Mouse (Mus musculus) lung, embryonic 14.5 days (tissue): ENCODE measurements at regions not wholly inside any gene's neighbourhood (a gene's known extent, or its start where the extent isn't known, plus 50 kb on each side); places are given as distances from the start of the nearest gene placed in this dataset.

Source experiments
- ATAC-seq: fragments of 200-750 bp; cut with Nextera tagmentation; 2 replicates; pipeline ENCODE4 v1.8.0; 2017; ENCODE audit warnings: mild to moderate bottlenecking, moderate TSS enrichment, moderate library complexity; ENCODE audit not compliant: insufficient read depth
- DNase-seq: peaks from one replicate; pipeline ENCODE4 v3.0.0-alpha.2; 2015
- H3K27ac ChIP-seq: fragments of 300-500 bp; sonication (generic); 2 replicates; pipeline ENCODE4 v1.5.1; 2014; ENCODE audit warnings: low read depth, mild to moderate bottlenecking, moderate library complexity
- H3K27me3 ChIP-seq: fragments of 300-500 bp; sonication (generic); 2 replicates; pipeline ENCODE4 v1.6.1; 2014; ENCODE audit warnings: low read length, control low read depth; ENCODE audit not compliant: insufficient read depth
- H3K36me3 ChIP-seq: fragments of 300-500 bp; sonication (generic); 2 replicates; pipeline ENCODE4 v1.6.1; 2014; ENCODE audit warnings: control low read depth; ENCODE audit not compliant: insufficient read depth
- H3K4me1 ChIP-seq: fragments of 300-500 bp; sonication (generic); 2 replicates; pipeline ENCODE4 v1.6.1; 2014; ENCODE audit warnings: antibody characterized with exemption, control low read depth; ENCODE audit not compliant: insufficient read depth
- H3K4me2 ChIP-seq: fragments of 300-500 bp; sonication (generic); 2 replicates; pipeline ENCODE4 v1.6.1; 2014; ENCODE audit warnings: mild to moderate bottlenecking
- H3K4me3 ChIP-seq: fragments of 300-500 bp; sonication (generic); 2 replicates; pipeline ENCODE4 v1.5.1; 2014; ENCODE audit warnings: low read depth, low read length
- H3K9ac ChIP-seq: fragments of 300-500 bp; sonication (generic); 2 replicates; pipeline ENCODE4 v1.6.1; 2014
- H3K9me3 ChIP-seq: fragments of 300-500 bp; sonication (generic); 2 replicates; pipeline ENCODE4 v1.6.1; 2016; ENCODE audit warnings: low read depth, low read length, control low read depth
- CTCF ChIP-seq: IDR thresholded peaks from 2 replicates; pipeline ENCODE4 v1.5.1; 2016; ENCODE audit warnings: antibody characterized with exemption, low read depth
- WGBS: fragments of 180-500 bp; shearing (Covaris S2); extraction: QIAGEN DNeasy Blood & Tissue Kit; methylation state at CpG from one replicate; pipeline ENCODE4 v1.1.7; 2014; 5-methylcytosine and 5-hydroxymethylcytosine counted together

GRCm38 (mm10) chr16:63466615-63467014, 397.4 kb downstream of the Epha3 start:
- Histone ChIP-seq H3K36me3 (no peaks in the 10 kb centered on the region), H3K27ac (no peak overlapping the region), H3K4me1 (no peaks in the 10 kb centered on the region), H3K27me3 (no peaks in the 10 kb centered on the region), H3K4me3 (no peak overlapping the region), H3K4me2 (no peak overlapping the region), H3K9ac (no peak overlapping the region), H3K9me3 (no peaks in the 10 kb centered on the region)
- TF ChIP-seq CTCF = no peak
- no peak for DNase-seq
- 44% methylated on average over 4 of the region's 4 CpGs for WGBS
- no peak for ATAC-seq

GRCm38 (mm10) chr16:63468851-63469250, 395.1 kb downstream of the Epha3 start:
- Histone ChIP-seq H3K4me3 (no peak overlapping the region), H3K9ac (no peak overlapping the region), H3K27ac (no peak overlapping the region), H3K4me1 (no peaks in the 10 kb centered on the region), H3K27me3 (no peaks in the 10 kb centered on the region), H3K36me3 (no peaks in the 10 kb centered on the region), H3K9me3 (no peaks in the 10 kb centered on the region), H3K4me2 (no peak overlapping the region)
- DNase-seq = no peak
- no peak for ATAC-seq
- 88% methylated on average over 1 of the region's 1 CpGs for WGBS
- no peak for TF ChIP-seq CTCF
